Mouse (Mus musculus): ENCODE results near the gene Zfp746. TPM values are rescaled to one million over a fixed set of nuclear protein-coding genes. Genes with fewer than 3 reads are reported as not detected.

Zfp746 gene
- total and polyA plus RNA-seq, 3 experiments = 13.2 to 34.2 (median 14.8) TPM

GRCm38 (mm10) chr6:48063940-48064339, 22.5 kb downstream of the Zfp746 start:
- ATAC-seq (ENCODE audit: extremely low read depth, insufficient number of reproducible peaks, low FRiP score, poor library complexity, severe bottlenecking) (no peak), DNase-seq (ENCODE audit: low spot score) (no peak)
- TF ChIP-seq GATA2 (IDR thresholded peaks at IDR 0.05; ENCODE audit: borderline replicate concordance, low read depth, low read length) (no peak), TAL1 (conservative IDR thresholded peaks at IDR 0.05; ENCODE audit: low read depth, low read length) (no peak), GATA1 (IDR thresholded peaks at IDR 0.05; ENCODE audit: borderline replicate concordance, low read length) (no peak), POLR2AphosphoS5 (IDR thresholded peaks at IDR 0.05; ENCODE audit: insufficient replicate concordance, low read depth, low read length) (no peak), CTCF (IDR thresholded peaks at IDR 0.05; ENCODE audit: low read depth, low read length) (no peak)
- Histone ChIP-seq H3K27me3 (ENCODE audit: insufficient read depth, low read length) (no peaks in the 10 kb centered on the region), H3K36me3 (replicated peaks) (peaks cover 56% of the 10 kb centered on the region), H3K4me1 (ENCODE audit: insufficient read depth, low read depth, low read length) (peaks cover 80% of the 10 kb centered on the region), H3K4me3 (ENCODE audit: low read depth, low read length) (peak overlapping the region; percentile 24; the same call in 1 of the 2 replicates), H3K9me3 (replicated peaks) (peaks cover 4% of the 10 kb centered on the region)

DNA sequence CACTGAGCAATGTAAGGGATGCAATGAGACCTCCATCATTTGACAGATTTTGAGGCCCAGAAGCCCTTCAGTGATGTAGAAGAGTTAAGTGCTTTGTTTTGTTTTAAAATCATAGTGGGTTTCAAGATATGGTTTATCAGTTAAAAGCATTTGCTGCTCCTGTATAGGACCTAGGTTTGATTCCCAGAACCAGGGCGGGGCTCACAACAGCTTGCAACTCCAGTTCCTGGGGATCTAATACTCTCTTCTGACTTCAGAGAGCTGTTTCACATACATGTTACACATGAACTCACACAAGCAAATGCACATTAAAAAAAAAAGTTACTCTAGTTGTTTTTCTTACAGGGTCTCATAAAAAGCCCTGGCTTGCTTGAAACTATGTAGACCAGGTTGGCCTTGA, 25.5 kb downstream of the Zfp746 start:
- Histone ChIP-seq H3K4me3 (ENCODE audit: low read depth, low read length) (no peak overlapping the region; the same call in 1 of the 2 replicates), H3K9me3 (replicated peaks) (peaks cover 6% of the 10 kb centered on the region), H3K4me1 (ENCODE audit: insufficient read depth, low read depth, low read length) (peaks cover 63% of the 10 kb centered on the region), H3K27me3 (ENCODE audit: insufficient read depth, low read length) (no peaks in the 10 kb centered on the region), H3K36me3 (replicated peaks) (peaks cover 34% of the 10 kb centered on the region)
- ATAC-seq (ENCODE audit: extremely low read depth, insufficient number of reproducible peaks, low FRiP score, poor library complexity, severe bottlenecking) = peak; percentile 46
- no peak for DNase-seq (ENCODE audit: low spot score)
- peak; percentile 34; the same call in 1 of the 2 replicates for TF ChIP-seq TAL1 (conservative IDR thresholded peaks at IDR 0.05; ENCODE audit: low read depth, low read length)
- no peak for TF ChIP-seq POLR2AphosphoS5 (IDR thresholded peaks at IDR 0.05; ENCODE audit: insufficient replicate concordance, low read depth, low read length)

DNA sequence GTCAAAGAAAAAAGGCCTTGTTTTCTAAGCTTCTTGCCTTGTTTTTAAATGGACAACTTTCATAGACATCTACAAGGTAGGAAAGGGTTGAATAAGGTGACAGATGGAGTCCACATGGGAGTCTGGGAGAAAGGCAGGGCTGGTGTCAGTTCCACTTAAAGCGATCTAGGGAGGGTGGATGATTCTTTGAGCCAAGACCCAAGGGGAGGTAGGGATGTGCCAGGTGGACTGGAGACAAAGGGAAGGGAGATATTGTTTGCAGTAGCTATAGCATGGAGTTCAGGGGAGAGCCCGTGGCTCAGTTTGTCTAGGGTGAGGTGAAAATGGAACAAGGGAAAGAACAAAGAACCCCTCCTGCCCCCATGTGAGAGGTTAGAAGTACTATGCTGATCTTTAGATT, 26.0 kb downstream of the Zfp746 start:
- Histone ChIP-seq H3K4me3 (ENCODE audit: low read depth, low read length) (no peak overlapping the region), H3K36me3 (replicated peaks) (peaks cover 34% of the 10 kb centered on the region), H3K4me1 (ENCODE audit: insufficient read depth, low read depth, low read length) (peaks cover 61% of the 10 kb centered on the region), H3K27me3 (ENCODE audit: insufficient read depth, low read length) (no peaks in the 10 kb centered on the region), H3K9me3 (replicated peaks) (peaks cover 6% of the 10 kb centered on the region)
- DNase-seq (ENCODE audit: low spot score) = no peak
- no peak for TF ChIP-seq CTCF (IDR thresholded peaks at IDR 0.05; ENCODE audit: low read depth, low read length)
- no peak for TF ChIP-seq TAL1 (conservative IDR thresholded peaks at IDR 0.05; ENCODE audit: low read depth, low read length)
- TF ChIP-seq GATA1 (IDR thresholded peaks at IDR 0.05; ENCODE audit: borderline replicate concordance, low read length) = no peak
- no peak for TF ChIP-seq POLR2AphosphoS5 (IDR thresholded peaks at IDR 0.05; ENCODE audit: insufficient replicate concordance, low read depth, low read length)
- no peak for ATAC-seq (ENCODE audit: extremely low read depth, insufficient number of reproducible peaks, low FRiP score, poor library complexity, severe bottlenecking)

DNA sequence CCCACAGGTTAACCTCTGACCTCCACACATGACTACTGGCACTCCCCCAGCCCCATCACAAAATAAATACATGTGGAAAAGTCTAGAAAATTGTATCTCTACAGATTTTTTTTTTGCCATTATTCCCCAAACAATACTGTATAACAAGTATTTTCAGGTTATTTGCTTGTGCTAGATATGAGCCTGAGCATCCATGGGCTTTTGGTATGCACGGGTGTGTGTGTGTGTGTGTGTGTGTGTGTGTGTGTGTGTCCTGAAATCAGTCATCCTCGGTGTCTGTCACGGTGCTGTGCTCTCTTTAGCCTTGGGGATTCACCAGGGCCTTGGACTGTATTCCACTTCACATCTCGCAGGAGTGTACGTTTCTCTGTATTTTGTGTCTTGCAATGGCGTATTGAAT, 34.3 kb downstream of the Zfp746 start:
- ATAC-seq (ENCODE audit: extremely low read depth, insufficient number of reproducible peaks, low FRiP score, poor library complexity, severe bottlenecking) (no peak), DNase-seq (ENCODE audit: low spot score) (no peak)
- TF ChIP-seq CTCF (IDR thresholded peaks at IDR 0.05; ENCODE audit: low read depth, low read length) (no peak), GATA1 (IDR thresholded peaks at IDR 0.05; ENCODE audit: borderline replicate concordance, low read length) (no peak), TAL1 (conservative IDR thresholded peaks at IDR 0.05; ENCODE audit: low read depth, low read length) (no peak), POLR2AphosphoS5 (IDR thresholded peaks at IDR 0.05; ENCODE audit: insufficient replicate concordance, low read depth, low read length) (no peak), GATA2 (IDR thresholded peaks at IDR 0.05; ENCODE audit: borderline replicate concordance, low read depth, low read length) (no peak)
- Histone ChIP-seq H3K36me3 (replicated peaks) (peaks cover 15% of the 10 kb centered on the region), H3K4me3 (ENCODE audit: low read depth, low read length) (no peak overlapping the region), H3K27me3 (ENCODE audit: insufficient read depth, low read length) (no peaks in the 10 kb centered on the region), H3K4me1 (ENCODE audit: insufficient read depth, low read depth, low read length) (peaks cover 33% of the 10 kb centered on the region), H3K9me3 (replicated peaks) (0 out of 2 replicates have a peak, but pooled peaks cover 2% of the 10 kb centered on the region)

DNA sequence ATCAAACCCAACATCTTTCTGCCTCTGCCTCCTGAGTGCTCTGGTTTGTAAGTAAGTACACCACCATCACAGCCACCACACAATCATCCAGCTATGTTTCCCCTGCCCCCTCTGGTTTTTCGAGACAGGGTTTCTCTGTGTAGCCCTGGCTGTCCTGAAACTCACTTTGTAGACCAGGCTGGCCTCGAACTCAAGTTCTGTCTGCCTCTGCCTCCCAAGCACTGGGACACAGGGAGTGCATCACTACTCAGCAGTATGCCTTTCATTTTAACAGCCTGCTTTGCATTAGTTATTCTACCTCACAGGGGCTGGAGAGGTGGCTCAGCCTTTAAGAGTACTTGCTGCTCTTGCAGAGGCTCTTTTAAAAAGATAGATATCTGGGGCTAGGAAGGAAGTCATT, 34.7 kb downstream of the Zfp746 start:
- no peaks in the 10 kb centered on the region for H3K27me3 ChIP-seq (ENCODE audit: insufficient read depth, low read length)
- peaks cover 37% of the 10 kb centered on the region for H3K4me1 ChIP-seq (ENCODE audit: insufficient read depth, low read depth, low read length)
- H3K4me3 ChIP-seq (ENCODE audit: low read depth, low read length) = no peak overlapping the region
- ATAC-seq (ENCODE audit: extremely low read depth, insufficient number of reproducible peaks, low FRiP score, poor library complexity, severe bottlenecking) (no peak), DNase-seq (ENCODE audit: low spot score) (no peak)
- 0 out of 2 replicates have a peak, but pooled peaks cover 2% of the 10 kb centered on the region for H3K9me3 ChIP-seq (replicated peaks)
- TF ChIP-seq CTCF (IDR thresholded peaks at IDR 0.05; ENCODE audit: low read depth, low read length) (no peak), POLR2AphosphoS5 (IDR thresholded peaks at IDR 0.05; ENCODE audit: insufficient replicate concordance, low read depth, low read length) (no peak), TAL1 (conservative IDR thresholded peaks at IDR 0.05; ENCODE audit: low read depth, low read length) (no peak), GATA2 (IDR thresholded peaks at IDR 0.05; ENCODE audit: borderline replicate concordance, low read depth, low read length) (no peak), GATA1 (IDR thresholded peaks at IDR 0.05; ENCODE audit: borderline replicate concordance, low read length) (no peak)
- H3K36me3 ChIP-seq (replicated peaks) = peaks cover 15% of the 10 kb centered on the region

- Histone ChIP-seq H3K9me3 (replicated peaks) (no peaks in the 10 kb centered on the region), H3K4me3 (ENCODE audit: low read depth, low read length) (peak overlapping the region; percentile 99), H3K36me3 (replicated peaks) (peaks cover 21% of the 10 kb centered on the region), H3K27me3 (ENCODE audit: insufficient read depth, low read length) (no peaks in the 10 kb centered on the region), H3K4me1 (ENCODE audit: insufficient read depth, low read depth, low read length) (peaks cover 49% of the 10 kb centered on the region)
- ATAC-seq (ENCODE audit: extremely low read depth, insufficient number of reproducible peaks, low FRiP score, poor library complexity, severe bottlenecking) (no peak), DNase-seq (ENCODE audit: low spot score) (peak; percentile 33)
- TF ChIP-seq POLR2AphosphoS5 (IDR thresholded peaks at IDR 0.05; ENCODE audit: insufficient replicate concordance, low read depth, low read length) = no peak
- TF ChIP-seq GATA1 (IDR thresholded peaks at IDR 0.05; ENCODE audit: borderline replicate concordance, low read length) = no peak
- TF ChIP-seq GATA2 (IDR thresholded peaks at IDR 0.05; ENCODE audit: borderline replicate concordance, low read depth, low read length) = no peak
- TF ChIP-seq TAL1 (conservative IDR thresholded peaks at IDR 0.05; ENCODE audit: low read depth, low read length) = no peak
- TF ChIP-seq CTCF (IDR thresholded peaks at IDR 0.05; ENCODE audit: low read depth, low read length) = no peak
Measured at GRCm38 (mm10) chr6:48049273-48050065, 36.9 kb downstream of the Zfp746 start.
